ENCODE assay signal across 19 mouse cellular contexts in the genomic region with DNA sequence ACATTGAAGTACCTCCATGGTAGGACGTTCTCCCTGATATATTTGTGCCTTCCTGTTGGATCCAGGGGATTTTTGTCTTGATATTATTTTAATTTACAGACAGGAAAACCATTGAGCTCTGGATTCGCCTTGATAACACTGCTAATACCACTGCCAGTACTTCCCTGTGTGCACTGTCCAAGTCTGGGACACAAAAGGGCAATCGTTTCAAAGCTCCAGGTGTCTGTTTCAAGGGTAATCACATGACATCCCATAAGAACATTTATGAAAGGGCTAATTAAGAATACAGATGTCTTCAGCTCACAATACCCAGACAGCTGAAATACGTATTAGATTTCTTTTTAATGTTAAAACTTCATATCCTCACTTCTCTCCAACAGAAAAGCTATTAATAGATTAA.
"Had no signal": no experiment of that assay in that cellular context is flagged by ENCODE, and none has a peak within 500 bp of the region (broad histone marks: within the 10 kb centered on the region; RNA-seq: fewer than 3 reads in every experiment).

No protein-coding gene starts in this region.

- ATAC-seq: liver, embryonic 12.5 days; midbrain, embryonic 13.5 days had no signal

- DNase-seq: kidney, postnatal 25 days; layer of hippocampus, adult 9-11 months; liver; lung, adult 18-20 months; lung, postnatal 10 days; lung, postnatal 36 days; thymus, adult 2 months; thymus, postnatal 14 days; thymus, postnatal 4 days had no signal

- H3K4me2 ChIP-seq: limb, embryonic 13.5 days; liver, embryonic 12.5 days; liver, embryonic 15.5 days; lung, embryonic 15.5 days; midbrain, embryonic 13.5 days had no signal

- H3K27me3 ChIP-seq: limb, embryonic 13.5 days; liver, embryonic 12.5 days; liver, embryonic 15.5 days; lung, embryonic 15.5 days; megakaryocyte, embryonic 14.5 days; midbrain, embryonic 13.5 days had no signal

- H3K36me3 ChIP-seq: limb, embryonic 10.5 days; limb, embryonic 13.5 days; liver, embryonic 12.5 days; liver, embryonic 15.5 days; lung, embryonic 15.5 days; midbrain, embryonic 10.5 days; midbrain, embryonic 13.5 days had no signal

- H3K4me3 ChIP-seq: layer of hippocampus, adult 2 months; limb, embryonic 10.5 days; limb, embryonic 13.5 days; liver, embryonic 12.5 days; liver, embryonic 15.5 days; lung, embryonic 15.5 days; megakaryocyte, embryonic 14.5 days; midbrain, embryonic 10.5 days; midbrain, embryonic 13.5 days had no signal

- H3K9ac ChIP-seq: limb, embryonic 13.5 days; liver, embryonic 12.5 days; liver, embryonic 15.5 days; lung, embryonic 15.5 days; midbrain, embryonic 13.5 days had no signal

- H3K4me1 ChIP-seq: limb, embryonic 10.5 days; limb, embryonic 13.5 days; liver, embryonic 12.5 days; liver, embryonic 15.5 days; lung, embryonic 15.5 days; megakaryocyte, embryonic 14.5 days; midbrain, embryonic 10.5 days; midbrain, embryonic 13.5 days had no signal

- H3K27ac ChIP-seq: layer of hippocampus, adult 2 months; limb, embryonic 10.5 days; limb, embryonic 13.5 days; liver, embryonic 12.5 days; liver, embryonic 15.5 days; lung, embryonic 15.5 days; midbrain, embryonic 10.5 days; midbrain, embryonic 13.5 days; stomach, postnatal 0 days had no signal

- H3K9me3 ChIP-seq: limb, embryonic 10.5 days; limb, embryonic 13.5 days; liver, embryonic 12.5 days; liver, embryonic 15.5 days; lung, embryonic 15.5 days; midbrain, embryonic 10.5 days; midbrain, embryonic 13.5 days had no signal
